Mouse (Mus musculus): Measurements from ENCODE around the gene Smarcb1. TPM values are rescaled to one million over a fixed set of nuclear protein-coding genes. Genes with fewer than 3 reads are reported as not detected.
A peak's percentile ranks its signal among the peaks of the same experiment; 100 is the strongest.
"Not testable (repeated sequence)": the region's sequence is repeated elsewhere in the genome, so short reads cannot be mapped to it uniquely, and the experiment has no call there.

Gene Smarcb1
- total RNA-seq, 2 experiments from 2014 or later = 80.0 to 82.4 TPM

DNA sequence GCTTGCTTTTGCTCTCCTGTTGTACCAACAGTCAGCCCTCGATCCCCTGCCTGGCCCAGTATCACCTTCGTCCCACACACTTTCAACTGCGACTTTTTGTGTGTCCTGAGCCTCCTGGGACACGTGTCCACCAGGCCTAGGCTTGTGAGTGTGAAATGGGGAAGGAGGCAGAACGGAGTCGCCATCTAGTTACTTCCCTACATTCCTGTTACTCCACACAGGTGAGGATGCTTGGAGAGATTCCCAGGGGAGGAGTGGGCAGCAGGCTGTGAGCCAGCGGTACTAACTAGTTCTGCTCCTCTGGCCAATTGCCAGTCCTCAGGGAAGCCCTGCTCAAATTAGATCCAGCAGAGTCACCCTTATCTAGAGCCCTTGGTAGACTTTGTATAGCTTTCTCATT is 60.7 kb downstream of the Smarcb1 start:
- intact Hi-C loops (cut with DNase I) = no loop called here
- no peak for DNase-seq (ENCODE audit: low spot score in 2 of 2)

DNA sequence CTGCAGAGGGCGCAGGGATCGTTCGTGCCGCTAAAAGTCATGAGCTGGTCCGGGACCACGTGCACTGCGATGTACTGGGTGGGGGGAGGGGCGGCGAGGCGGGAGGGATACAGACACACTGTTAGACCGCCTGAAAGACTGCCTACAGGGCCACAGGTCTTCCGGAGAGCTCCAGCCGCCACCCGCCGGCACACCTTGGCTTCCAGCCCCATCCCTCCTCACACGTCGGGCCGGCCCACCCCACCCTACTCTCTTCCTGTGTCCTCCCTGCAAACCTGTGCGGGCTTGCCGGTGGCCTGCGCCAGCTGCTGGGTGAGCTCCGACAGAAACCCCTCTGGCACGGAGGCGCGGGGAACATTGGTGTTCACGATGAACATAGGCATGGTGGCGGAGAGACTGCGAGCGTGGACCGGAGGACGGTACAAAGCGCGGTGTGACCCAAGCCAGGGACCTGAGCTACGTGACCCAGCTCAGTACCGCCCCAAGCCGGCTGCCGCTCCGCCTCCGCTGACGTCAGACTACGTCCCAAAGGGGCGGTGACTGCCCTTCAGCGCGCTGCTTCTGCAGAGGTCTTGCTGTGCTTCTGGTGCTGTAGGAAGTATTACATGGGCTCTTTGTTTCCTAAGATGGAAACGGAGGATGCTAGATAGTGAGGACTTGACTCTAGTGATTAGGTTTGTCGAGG is 61.5 kb downstream of the Smarcb1 start, which contains the start of gene Mif:
Gene Mif (minus strand): TSS at position 455 of the 685 bp plus-strand sequence.
- intact Hi-C loops (cut with DNase I) = not testable (repeated sequence)
- DNase-seq (ENCODE audit: low spot score in 2 of 2) = peak; percentile 87 to 88

DNA sequence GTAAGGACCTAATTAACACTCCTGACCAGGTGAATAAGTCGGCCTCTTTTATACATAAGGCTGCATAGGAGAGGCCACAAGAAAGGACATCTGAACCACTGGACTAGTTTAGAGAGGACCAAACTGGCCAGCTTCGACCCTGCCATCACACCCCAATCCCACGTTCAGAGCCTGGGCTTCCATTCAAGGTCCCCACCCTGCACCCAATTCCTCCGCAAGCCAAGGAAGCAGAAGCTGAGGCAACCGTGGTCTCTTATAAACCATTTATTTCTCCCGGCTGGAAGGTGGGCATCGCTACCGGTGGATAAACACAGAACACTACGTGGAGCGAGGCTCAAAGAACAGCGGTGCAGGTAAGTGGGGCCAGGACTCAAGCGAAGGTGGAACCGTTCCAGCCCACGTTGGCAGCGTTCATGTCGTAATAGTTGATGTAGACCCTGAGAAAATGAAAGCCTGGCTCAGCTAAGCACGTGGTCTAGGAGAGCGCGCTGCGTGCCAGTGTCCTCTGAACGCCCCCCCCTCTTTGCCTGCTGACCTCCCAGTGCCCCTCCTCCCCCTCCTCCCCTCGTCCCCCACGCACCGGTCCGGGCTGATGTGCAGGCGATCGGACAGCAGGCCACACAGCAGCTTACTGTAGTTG is 62.2 kb downstream of the Smarcb1 start:
- DNase-seq (ENCODE audit: low spot score in 2 of 2) = peak; percentile 27 to 30
- intact Hi-C loops (cut with DNase I) = no loop called here

DNA sequence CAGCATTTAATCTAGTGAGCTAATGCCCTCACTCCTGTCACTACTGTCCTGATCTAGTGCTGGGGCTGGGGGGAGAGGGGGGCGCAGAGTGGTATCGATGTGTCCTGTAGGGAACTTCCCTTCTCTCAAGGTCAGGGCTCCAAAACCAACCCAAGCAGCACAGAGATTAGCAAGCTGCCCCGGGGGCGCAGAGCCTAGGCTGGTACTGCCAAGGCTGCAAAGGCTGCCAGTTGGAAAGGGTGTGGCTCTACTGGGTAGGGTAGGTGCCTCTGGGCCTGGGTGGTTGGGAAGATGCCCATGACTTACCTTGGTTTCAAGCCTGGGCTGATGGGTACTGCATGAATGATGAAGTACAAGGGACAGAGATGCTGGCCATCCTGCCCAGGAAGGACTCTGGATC is 63.8 kb downstream of the Smarcb1 start:
- DNase-seq (ENCODE audit: low spot score in 2 of 2) = no peak
- intact Hi-C loops (cut with DNase I) = no loop called here

GRCm38 (mm10) chr10:75856976-75857375 is 64.4 kb downstream of the Smarcb1 start:
- no peak for DNase-seq (ENCODE audit: low spot score in 2 of 2)
- intact Hi-C loops (cut with DNase I) = no loop called here

- intact Hi-C loops (cut with DNase I) = no loop called here
- no peak for DNase-seq (ENCODE audit: low spot score in 2 of 2)
Observed at GRCm38 (mm10) chr10:75856155-75856907, 65.1 kb downstream of the Smarcb1 start.

DNA sequence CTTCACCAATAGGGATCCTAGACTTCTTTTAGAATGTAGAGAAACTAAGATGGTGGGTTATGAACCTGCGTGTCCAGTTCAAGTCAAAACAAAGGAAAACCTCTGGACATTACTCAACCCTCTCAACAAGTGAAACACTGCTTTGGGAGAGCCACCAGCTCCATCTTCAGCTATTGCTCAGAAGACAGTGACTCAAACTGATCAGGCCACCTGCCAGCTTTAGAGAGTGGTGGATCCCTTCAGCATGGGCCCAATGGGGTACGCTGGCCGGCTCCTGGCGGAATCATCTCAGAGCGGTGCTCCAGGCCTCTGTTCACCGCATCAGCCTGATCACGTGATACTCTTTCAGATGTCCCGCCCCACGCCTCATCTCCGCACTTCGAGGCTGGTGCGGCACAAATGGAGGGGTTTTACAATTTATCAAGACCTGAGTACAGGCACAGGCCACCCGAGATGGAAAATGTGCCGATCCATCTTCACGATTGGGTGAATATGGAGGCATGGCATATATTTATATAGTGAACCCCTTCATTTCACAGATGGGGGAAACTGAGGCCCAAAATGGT is 65.9 kb downstream of the Smarcb1 start:
- intact Hi-C loops (cut with DNase I) = no loop called here
- DNase-seq (ENCODE audit: low spot score in 2 of 2) = no peak

GRCm38 (mm10) chr10:75854791-75855190 is 66.6 kb downstream of the Smarcb1 start:
- intact Hi-C loops (cut with DNase I) = loop anchor here (5.0 kb wide), 2 partner anchors 92 to 267 kb away; partner anchors contain the start of genes Cabin1 and Ggt5
- no peak for DNase-seq (ENCODE audit: low spot score in 2 of 2)

DNA sequence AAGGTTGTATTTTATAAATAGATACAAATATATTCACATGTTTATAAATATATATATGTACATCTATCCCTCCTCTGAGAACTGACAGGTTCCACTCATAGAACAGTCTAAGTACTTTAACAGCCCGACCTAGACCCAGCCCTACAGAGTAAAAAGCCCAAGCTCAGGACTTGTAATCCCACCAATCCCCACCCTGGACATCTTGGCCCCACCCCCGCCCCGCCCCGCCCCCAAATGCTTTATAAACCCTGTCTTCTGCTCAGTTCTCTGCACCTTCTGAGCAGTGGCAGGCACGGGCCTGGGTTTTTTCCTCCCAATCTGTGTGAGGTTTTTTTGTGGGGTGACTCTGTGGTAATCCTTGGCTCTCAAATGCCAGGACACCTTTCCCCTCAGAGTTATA is 67.3 kb downstream of the Smarcb1 start:
- DNase-seq (ENCODE audit: low spot score in 2 of 2) = no peak
- intact Hi-C loops (cut with DNase I) = loop anchor here (5.0 kb wide), 2 partner anchors 92 to 267 kb away; partner anchors contain the start of genes Cabin1 and Ggt5

DNA sequence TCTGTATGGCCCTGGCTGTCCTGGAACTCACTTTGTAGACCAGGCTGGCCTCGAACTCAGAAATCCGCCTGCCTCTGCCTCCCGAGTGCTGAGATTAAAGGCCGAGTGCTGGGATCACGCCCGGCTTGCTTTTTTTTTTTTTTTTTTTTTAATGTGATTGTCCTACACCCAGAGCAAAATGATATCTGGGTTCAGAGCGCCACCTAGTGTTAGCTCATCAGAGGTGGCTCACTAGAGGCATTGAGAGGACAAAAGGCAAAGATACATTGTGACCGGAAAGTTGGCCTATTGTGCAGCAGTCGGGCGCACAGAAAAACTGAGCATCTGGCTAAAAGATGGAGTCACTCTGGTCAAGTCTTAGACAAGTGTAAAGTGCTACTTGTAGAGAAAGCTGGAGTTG is 68.0 kb downstream of the Smarcb1 start:
- intact Hi-C loops (cut with DNase I) = loop anchor here (1.0 to 5.0 kb wide), 3 partner anchors 91 to 266 kb away; partner anchors contain the start of genes Cabin1 and Ggt5

GRCm38 (mm10) chr10:75852539-75853125 is 68.8 kb downstream of the Smarcb1 start:
- no peak for DNase-seq (ENCODE audit: low spot score in 2 of 2)
- intact Hi-C loops (cut with DNase I) = loop anchor here (1.0 to 5.0 kb wide), 3 partner anchors 90 to 265 kb away; partner anchors contain the start of genes Cabin1 and Ggt5

More for the DNA sequence above, 68.0 kb downstream of the Smarcb1 start:
- DNase-seq (ENCODE audit: low spot score in 2 of 2) = peak; percentile 74 to 77

DNA sequence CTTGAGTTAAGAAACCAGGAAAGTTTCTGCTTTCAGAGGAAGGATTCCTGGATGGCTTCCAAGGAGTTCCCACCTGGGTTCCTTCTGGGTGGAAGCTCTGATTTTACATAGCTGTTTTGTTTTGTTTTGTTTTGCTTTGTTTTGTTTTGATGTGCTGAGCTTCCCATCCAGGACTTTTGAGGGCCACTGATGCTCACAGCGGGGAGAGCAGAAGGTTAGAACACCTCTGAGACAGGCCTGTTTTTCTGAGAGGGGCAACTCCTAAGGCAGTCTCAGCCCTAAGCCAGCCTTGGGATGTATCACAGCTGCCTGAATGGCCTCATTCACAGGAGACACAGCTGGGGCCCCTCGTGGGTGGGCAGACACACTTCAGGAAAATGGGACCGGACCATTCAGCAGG is 69.7 kb downstream of the Smarcb1 start:
- intact Hi-C loops (cut with DNase I) = loop anchor here (2.0 to 5.0 kb wide), 3 partner anchors 89 to 264 kb away; partner anchors contain the start of genes Cabin1 and Ggt5
- DNase-seq (ENCODE audit: low spot score in 2 of 2) = no peak

- DNase-seq (ENCODE audit: low spot score in 2 of 2) = no peak
- intact Hi-C loops (cut with DNase I) = loop anchor here (2.0 to 5.0 kb wide), 3 partner anchors 89 to 264 kb away; partner anchors contain the start of genes Cabin1 and Ggt5
Observed at GRCm38 (mm10) chr10:75851076-75851475, 70.3 kb downstream of the Smarcb1 start.

DNA sequence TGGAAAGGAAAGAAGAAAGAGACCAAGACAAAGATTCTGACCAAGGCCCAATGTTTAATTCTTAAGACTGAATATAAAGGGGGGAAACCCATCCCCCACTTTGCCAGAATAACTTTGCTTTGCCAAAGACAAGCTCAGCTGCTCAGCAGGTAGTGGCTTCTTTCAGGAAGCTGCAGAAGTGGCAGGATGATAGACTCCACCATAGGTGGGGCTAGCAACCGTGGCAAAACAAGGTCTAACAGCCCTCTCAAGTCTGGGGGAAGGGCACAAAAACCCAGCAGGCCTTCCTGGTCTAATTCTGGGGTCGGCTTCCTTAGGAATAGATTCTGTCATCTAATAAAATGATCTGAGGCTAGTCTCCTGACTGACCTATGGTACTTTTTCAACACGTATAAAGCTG is 73.0 kb downstream of the Smarcb1 start:
- intact Hi-C loops (cut with DNase I) = no loop called here
- DNase-seq (ENCODE audit: low spot score in 2 of 2) = no peak

Other genes with a start within 250 kb of the Smarcb1 start
- 10 to 100 TPM; 66.4 to 85.5 TPM for gene Cabin1, start 157.3 kb downstream of the Smarcb1 start, total RNA-seq (2021)
- gene Ddt, start 148.2 kb downstream of the Smarcb1 start, total RNA-seq (2021) = 10 to 100 TPM; 43.5 to 50.0 TPM
- gene Gm20441, start 140.7 kb downstream of the Smarcb1 start, total RNA-seq (2021) = not detected
- 1 to 10 TPM in 1 of 2 experiments, under 1 TPM in 1; 0.91 to 2.0 TPM for gene Gstt3, start 140.2 kb downstream of the Smarcb1 start, total RNA-seq (2021)
- gene Gstt1, start 123.0 kb downstream of the Smarcb1 start, total RNA-seq (2021) = 10 to 100 TPM in 1 of 2 experiments, 1 to 10 TPM in 1; 6.2 to 11.4 TPM
- gene Gstt4, start 99.1 kb downstream of the Smarcb1 start, total RNA-seq (2021) = not detected
- 1 to 10 TPM; 4.8 to 5.0 TPM for gene Gstt2, start 84.2 kb downstream of the Smarcb1 start, total RNA-seq (2021)
- gene Mif, start 61.4 kb downstream of the Smarcb1 start, total RNA-seq (2021) = 100 to 1,000 TPM; 506 to 546 TPM
- 1 to 10 TPM; 3.3 to 3.8 TPM for gene Derl3, start 28.2 kb downstream of the Smarcb1 start, total RNA-seq (2021)
- gene Chchd10, start 11.5 kb upstream of the Smarcb1 start, total RNA-seq (2021) = 100 to 1,000 TPM; 373 to 446 TPM
- 1 to 10 TPM in 1 of 2 experiments, under 1 TPM in 1; 0.79 to 1.7 TPM for gene Mmp11, start 14.9 kb upstream of the Smarcb1 start, total RNA-seq (2021)
- gene Gm867, start 19.1 kb upstream of the Smarcb1 start, total RNA-seq (2021) = under 1 TPM in 1 of 2 experiments, not detected in 1; 0.35 TPM
- not detected for gene Vpreb3, start 21.4 kb upstream of the Smarcb1 start, total RNA-seq (2021)
- not detected for gene Gm5134, start 32.9 kb upstream of the Smarcb1 start, total RNA-seq (2021)
- 10 to 100 TPM; 14.6 TPM for gene Zfp280b, start 111.0 kb upstream of the Smarcb1 start, total RNA-seq (2021)
- not detected for gene Slc5a4b, start 189.3 kb upstream of the Smarcb1 start, total RNA-seq (2021)
- gene Slc5a4a, start 225.8 kb upstream of the Smarcb1 start, total RNA-seq (2021) = not detected

Measured in left cerebral cortex, postnatal 36 days (tissue).